Mouse (Mus musculus) liver, embryonic 11.5 days (tissue): Measurements from ENCODE around the gene Map2k7. TPM values are rescaled to one million over a fixed set of nuclear protein-coding genes. Genes with fewer than 3 reads are reported as not detected.

Experiments
- ATAC-seq: fragments of 200-750 bp; cut with Nextera tagmentation; replicated peaks from 2 replicates; pipeline ENCODE4 v1.8.0; 2017; ENCODE audit warnings: moderate number of reproducible peaks, mild to moderate bottlenecking, moderate TSS enrichment, moderate library complexity; ENCODE audit not compliant: low FRiP score
- DNase-seq: peaks from one replicate; pipeline ENCODE4 v3.0.0-alpha.2; 2017; ENCODE audit warnings: low spot score
- H3K27ac ChIP-seq: fragments of 300-500 bp; sonication (generic); 2 replicates; pipeline ENCODE4 v1.5.1; 2014; ENCODE audit warnings: mild to moderate bottlenecking, low read depth, low read length, control low read depth
- H3K27me3 ChIP-seq: fragments of 300-500 bp; sonication (generic); replicated peaks from 2 replicates; pipeline ENCODE4 v1.6.1; 2014; ENCODE audit warnings: low read length, mixed read lengths; ENCODE audit not compliant: control insufficient read depth, insufficient read depth
- H3K36me3 ChIP-seq: fragments of 300-500 bp; sonication (generic); 2 replicates; pipeline ENCODE4 v1.6.1; 2014; ENCODE audit warnings: mild to moderate bottlenecking, low read length, moderate library complexity, mixed read lengths; ENCODE audit not compliant: control insufficient read depth, insufficient read depth
- H3K4me1 ChIP-seq: fragments of 300-500 bp; sonication (generic); replicated peaks from 2 replicates; pipeline ENCODE4 v1.6.1; 2014; ENCODE audit warnings: low read length, mixed read lengths; ENCODE audit not compliant: control insufficient read depth, insufficient read depth
- H3K4me2 ChIP-seq: fragments of 300-500 bp; sonication (generic); 2 replicates; pipeline ENCODE4 v1.6.1; 2014; ENCODE audit warnings: mild to moderate bottlenecking, control low read depth, moderate library complexity
- H3K4me3 ChIP-seq: fragments of 300-500 bp; sonication (generic); 2 replicates; pipeline ENCODE4 v1.5.1; 2014; ENCODE audit warnings: low read depth, low read length, control low read depth
- H3K9ac ChIP-seq: fragments of 300-500 bp; sonication (generic); 2 replicates; pipeline ENCODE4 v1.6.1; 2014; ENCODE audit warnings: low read depth, low read length, control low read depth
- H3K9me3 ChIP-seq: fragments of 300-500 bp; sonication (generic); 2 replicates; pipeline ENCODE4 v1.6.1; 2016; ENCODE audit warnings: low read length, inconsistent platforms, mixed read lengths; ENCODE audit not compliant: control insufficient read depth
- WGBS: fragments of 180-500 bp; shearing (Covaris S2); extraction: QIAGEN DNeasy Blood & Tissue Kit; methylation state at CpG from one replicate; pipeline ENCODE4 v1.1.7; 2014; 5-methylcytosine and 5-hydroxymethylcytosine counted together
- polyA plus RNA-seq: library from polyadenylated mRNA; unstranded; fragments of >200 nt; fragmentation: Nextera tagmentation; extraction: Ambion mirVana; gene quantifications from 2 replicates; pipeline ENCODE4 v1.2.1, GENCODE M21; 2014

Map2k7 gene
- polyA plus RNA-seq, 1 experiment from 2014 or later, result 13.9 TPM

- 11% methylated on average over 44 of the region's 44 CpGs for WGBS
- DNase-seq, result no peak
- Histone ChIP-seq H3K9ac (no peak overlapping the region), H3K27ac (no peak overlapping the region), H3K36me3 (no peaks in the 10 kb centered on the region), H3K4me3 (0 out of 2 replicates have a peak overlapping the region, but pooled peaks have one; percentile 0), H3K4me2 (peak overlapping the region; percentile 30), H3K9me3 (no peaks in the 10 kb centered on the region), H3K4me1 (peaks cover 3% of the 10 kb centered on the region; the same call in 1 of the 2 replicates), H3K27me3 (peaks cover 32% of the 10 kb centered on the region)
- ATAC-seq, result peak; percentile 64
These were observed 32.1 kb upstream of the Map2k7 start for GRCm38 (mm10) chr8:4206182-4207015.

GRCm38 (mm10) chr8:4207016-4207350 lies 31.6 kb upstream of the Map2k7 start:
- H3K36me3 ChIP-seq, result no peaks in the 10 kb centered on the region
- no peak overlapping the region for H3K9ac ChIP-seq
- no peak overlapping the region for H3K27ac ChIP-seq
- no peak overlapping the region for H3K4me2 ChIP-seq
- H3K9me3 ChIP-seq, result no peaks in the 10 kb centered on the region
- 66% methylated on average over 2 of the region's 2 CpGs for WGBS
- H3K4me3 ChIP-seq, result no peak overlapping the region
- DNase-seq (no peak), ATAC-seq (no peak)
- peaks cover 3% of the 10 kb centered on the region; the same call in 1 of the 2 replicates for H3K4me1 ChIP-seq
- peaks cover 32% of the 10 kb centered on the region for H3K27me3 ChIP-seq

- Histone ChIP-seq H3K4me3 (no peak overlapping the region), H3K27me3 (peaks cover 38% of the 10 kb centered on the region), H3K4me2 (no peak overlapping the region), H3K27ac (no peak overlapping the region), H3K9ac (no peak overlapping the region), H3K4me1 (peaks cover 25% of the 10 kb centered on the region), H3K36me3 (no peaks in the 10 kb centered on the region), H3K9me3 (no peaks in the 10 kb centered on the region)
- DNase-seq (no peak), ATAC-seq (no peak)
- WGBS, result 74% methylated on average over 6 of the region's 6 CpGs
These were observed 27.4 kb upstream of the Map2k7 start for GRCm38 (mm10) chr8:4211097-4211496.

GRCm38 (mm10) chr8:4212809-4213209 lies 25.7 kb upstream of the Map2k7 start:
- Histone ChIP-seq H3K4me1 (peaks cover 21% of the 10 kb centered on the region), H3K27ac (no peak overlapping the region), H3K27me3 (peaks cover 45% of the 10 kb centered on the region), H3K9ac (peak overlapping the region; percentile 43; the same call in 1 of the 2 replicates), H3K4me2 (peak overlapping the region; percentile 83), H3K9me3 (no peaks in the 10 kb centered on the region), H3K4me3 (peak overlapping the region; percentile 46), H3K36me3 (no peaks in the 10 kb centered on the region)
- WGBS, result 1% methylated on average over 25 of the region's 25 CpGs
- DNase-seq (peak; percentile 40), ATAC-seq (peak; percentile 22; the same call in 1 of the 2 replicates)

- H3K4me2 ChIP-seq, result peak overlapping the region; percentile 83
- H3K27ac ChIP-seq, result peak overlapping the region; percentile 28; the same call in 1 of the 2 replicates
- no peaks in the 10 kb centered on the region for H3K36me3 ChIP-seq
- peak overlapping the region; percentile 43 for H3K9ac ChIP-seq
- H3K4me1 ChIP-seq, result peaks cover 21% of the 10 kb centered on the region
- peaks cover 51% of the 10 kb centered on the region for H3K27me3 ChIP-seq
- H3K9me3 ChIP-seq, result no peaks in the 10 kb centered on the region
- peak; percentile 63 for DNase-seq
- WGBS, result 2% methylated on average over 18 of the region's 18 CpGs
- peak overlapping the region; percentile 46 for H3K4me3 ChIP-seq
- ATAC-seq, result peak; percentile 62
These were observed 25.1 kb upstream of the Map2k7 start for GRCm38 (mm10) chr8:4213210-4214005.

GRCm38 (mm10) chr8:4214006-4214980 lies 24.2 kb upstream of the Map2k7 start:
- Histone ChIP-seq H3K4me2 (peak overlapping the region; percentile 83), H3K4me3 (peak overlapping the region; percentile 46), H3K36me3 (no peaks in the 10 kb centered on the region), H3K27me3 (peaks cover 54% of the 10 kb centered on the region), H3K27ac (peak overlapping the region; percentile 28; the same call in 1 of the 2 replicates), H3K4me1 (peaks cover 21% of the 10 kb centered on the region), H3K9me3 (no peaks in the 10 kb centered on the region), H3K9ac (peak overlapping the region; percentile 39)
- 4% methylated on average over 33 of the region's 33 CpGs for WGBS
- DNase-seq, result peak; percentile 54
- peak; percentile 78 for ATAC-seq

- no peaks in the 10 kb centered on the region for H3K36me3 ChIP-seq
- peak overlapping the region; percentile 40 for H3K4me3 ChIP-seq
- no peaks in the 10 kb centered on the region for H3K9me3 ChIP-seq
- H3K9ac ChIP-seq, result no peak overlapping the region
- H3K27ac ChIP-seq, result no peak overlapping the region
- ATAC-seq (no peak), DNase-seq (no peak)
- peaks cover 21% of the 10 kb centered on the region for H3K4me1 ChIP-seq
- H3K27me3 ChIP-seq, result peaks cover 58% of the 10 kb centered on the region
- WGBS, result 13% methylated on average over 18 of the region's 18 CpGs
- peak overlapping the region; percentile 74 for H3K4me2 ChIP-seq
These were observed 22.2 kb upstream of the Map2k7 start for GRCm38 (mm10) chr8:4216296-4216695.
